Mouse (Mus musculus) stomach, embryonic 16.5 days (tissue): ENCODE measurements around the gene Atrx. TPM values are rescaled to one million over a fixed set of nuclear protein-coding genes. Genes with fewer than 3 reads are reported as not detected.
A peak's percentile ranks its signal among the peaks of the same experiment; 100 is the strongest.

Experiments used
- ATAC-seq: fragments of 200-750 bp; cut with Nextera tagmentation; 2 replicates; pipeline ENCODE4 v1.8.0; 2017; ENCODE audit warnings: moderate number of reproducible peaks, moderate TSS enrichment; ENCODE audit not compliant: insufficient read depth, low FRiP score
- H3K27ac ChIP-seq: fragments of 300-500 bp; sonication (generic); 2 replicates; pipeline ENCODE4 v1.5.1; 2014; ENCODE audit warnings: low read length
- H3K27me3 ChIP-seq: fragments of 300-500 bp; sonication (generic); 2 replicates; pipeline ENCODE4 v1.6.1; 2014; ENCODE audit warnings: low read length, control low read depth, mixed read lengths; ENCODE audit not compliant: control insufficient read depth, insufficient read depth
- H3K36me3 ChIP-seq: fragments of 300-500 bp; sonication (generic); 2 replicates; pipeline ENCODE4 v1.6.1; 2014; ENCODE audit warnings: low read length; ENCODE audit not compliant: control insufficient read depth, insufficient read depth
- H3K4me1 ChIP-seq: fragments of 300-500 bp; sonication (generic); 2 replicates; pipeline ENCODE4 v1.6.1; 2014; ENCODE audit warnings: low read length, control low read depth, mixed read lengths; ENCODE audit not compliant: control insufficient read depth, insufficient read depth
- H3K4me2 ChIP-seq: fragments of 300-500 bp; sonication (generic); 2 replicates; pipeline ENCODE4 v1.6.1; 2014; ENCODE audit warnings: low read depth, low read length, mixed read lengths
- H3K4me3 ChIP-seq: fragments of 300-500 bp; sonication (generic); replicated peaks from 2 replicates; pipeline ENCODE4 v1.5.1; 2014; ENCODE audit warnings: mild to moderate bottlenecking, low read length
- H3K9ac ChIP-seq: fragments of 300-500 bp; sonication (generic); 2 replicates; pipeline ENCODE4 v1.6.1; 2014; ENCODE audit warnings: low read length
- H3K9me3 ChIP-seq: fragments of 300-500 bp; sonication (generic); replicated peaks from 2 replicates; pipeline ENCODE4 v1.6.1; 2016; ENCODE audit warnings: low read length, control low read depth; ENCODE audit not compliant: control insufficient read depth
- WGBS: fragments of 180-500 bp; shearing (Covaris S2); extraction: QIAGEN DNeasy Blood & Tissue Kit; methylation state at CpG from one replicate; pipeline ENCODE4 v1.1.7; 2014; 5-methylcytosine and 5-hydroxymethylcytosine counted together
- polyA plus RNA-seq: library from polyadenylated mRNA; unstranded; fragments of >200 nt; fragmentation: Nextera tagmentation; extraction: Ambion mirVana; gene quantifications from 2 replicates; pipeline ENCODE4 v1.2.1, GENCODE M21; 2015

Atrx gene
- polyA plus RNA-seq, 1 experiment from 2014 or later = 154 TPM

DNA sequence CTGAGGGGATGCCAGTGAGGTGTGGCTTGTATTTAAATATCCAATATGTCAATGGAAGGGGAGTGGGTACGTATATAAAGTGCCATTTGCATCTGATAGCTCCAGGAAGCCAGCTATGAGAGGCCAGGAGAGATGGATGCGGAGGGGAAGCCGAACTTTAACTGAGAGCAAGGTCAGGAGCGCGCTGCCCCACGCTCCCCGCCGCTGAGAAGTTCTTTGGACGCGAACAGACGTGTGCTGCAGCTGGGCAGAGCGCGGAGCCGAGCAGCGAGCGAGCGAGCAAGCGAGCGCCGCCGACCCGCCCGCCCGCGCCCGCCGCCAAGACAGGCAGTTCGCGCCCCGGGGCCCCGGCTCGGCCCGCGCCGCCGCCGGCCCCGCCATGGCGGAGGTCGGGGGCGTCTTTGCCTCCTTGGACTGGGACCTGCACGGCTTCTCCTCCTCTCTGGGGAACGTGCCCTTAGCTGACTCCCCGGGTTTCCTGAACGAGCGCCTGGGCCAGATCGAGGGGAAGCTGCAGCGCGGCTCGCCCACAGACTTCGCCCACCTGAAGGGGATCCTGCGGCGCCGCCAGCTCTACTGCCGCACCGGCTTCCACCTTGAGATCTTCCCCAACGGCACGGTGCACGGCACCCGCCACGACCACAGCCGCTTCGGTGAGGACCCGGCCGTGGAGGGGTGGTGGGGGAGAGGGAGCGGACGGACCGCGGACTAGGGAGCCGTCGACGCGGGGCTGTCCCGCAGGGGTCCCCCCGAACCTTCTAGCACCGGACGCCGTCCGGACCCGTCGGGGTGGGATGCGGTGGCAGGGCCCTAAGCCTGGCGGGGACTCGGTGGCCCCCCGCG, 164.8 kb downstream of the Atrx start, which contains the start of gene Fgf16:
Fgf16 (plus strand) TSS at position 118 of the 843 bp plus-strand sequence.
- Histone ChIP-seq H3K27me3 (peaks cover 35% of the 10 kb centered on the region), H3K27ac (no peak within 1 kb of the TSS), H3K36me3 (no peaks in the 10 kb centered on the region), H3K4me2 (peak within 1 kb of the TSS; percentile 62), H3K4me1 (0 out of 2 replicates have a peak, but pooled peaks cover 3% of the 10 kb centered on the region), H3K9me3 (no peaks in the 10 kb centered on the region; the same call in 1 of the 2 replicates), H3K9ac (peak within 1 kb of the TSS; percentile 64), H3K4me3 (peak within 1 kb of the TSS; percentile 49)
- 6% methylated on average over 67 of the region's 86 CpGs for WGBS
- peak; percentile 63; the same call in 1 of the 2 replicates for ATAC-seq

DNA sequence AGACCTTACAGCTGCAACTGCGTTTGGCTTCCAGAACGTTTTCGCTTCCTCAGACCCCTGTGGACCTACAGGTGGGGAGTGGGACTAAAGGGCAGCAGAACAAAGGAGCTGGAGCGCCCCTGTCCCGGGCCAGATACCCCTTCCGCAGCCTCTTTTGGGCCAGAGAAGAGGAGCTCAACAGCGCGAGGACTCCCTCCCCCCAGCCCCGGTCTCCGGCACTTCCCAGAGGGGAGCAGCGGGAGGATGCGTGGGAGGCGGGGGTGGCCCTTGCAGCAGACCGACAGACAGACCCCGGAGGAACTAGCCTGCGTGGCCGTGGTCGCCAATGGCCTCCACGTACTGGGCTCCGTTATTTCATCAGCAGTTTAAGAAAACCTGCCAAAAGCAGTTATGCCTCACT, 165.6 kb downstream of the Atrx start:
- H3K4me2 ChIP-seq = peak overlapping the region; percentile 62
- peak overlapping the region; percentile 49 for H3K4me3 ChIP-seq
- ATAC-seq = peak; percentile 23; the same call in 1 of the 2 replicates
- H3K4me1 ChIP-seq = 0 out of 2 replicates have a peak, but pooled peaks cover 3% of the 10 kb centered on the region
- H3K9ac ChIP-seq = peak overlapping the region; percentile 50; the same call in 1 of the 2 replicates
- H3K27ac ChIP-seq = no peak overlapping the region
- H3K36me3 ChIP-seq = no peaks in the 10 kb centered on the region
- H3K27me3 ChIP-seq = peaks cover 35% of the 10 kb centered on the region
- no peaks in the 10 kb centered on the region; the same call in 1 of the 2 replicates for H3K9me3 ChIP-seq
- 11% methylated on average over 20 of the region's 20 CpGs for WGBS

DNA sequence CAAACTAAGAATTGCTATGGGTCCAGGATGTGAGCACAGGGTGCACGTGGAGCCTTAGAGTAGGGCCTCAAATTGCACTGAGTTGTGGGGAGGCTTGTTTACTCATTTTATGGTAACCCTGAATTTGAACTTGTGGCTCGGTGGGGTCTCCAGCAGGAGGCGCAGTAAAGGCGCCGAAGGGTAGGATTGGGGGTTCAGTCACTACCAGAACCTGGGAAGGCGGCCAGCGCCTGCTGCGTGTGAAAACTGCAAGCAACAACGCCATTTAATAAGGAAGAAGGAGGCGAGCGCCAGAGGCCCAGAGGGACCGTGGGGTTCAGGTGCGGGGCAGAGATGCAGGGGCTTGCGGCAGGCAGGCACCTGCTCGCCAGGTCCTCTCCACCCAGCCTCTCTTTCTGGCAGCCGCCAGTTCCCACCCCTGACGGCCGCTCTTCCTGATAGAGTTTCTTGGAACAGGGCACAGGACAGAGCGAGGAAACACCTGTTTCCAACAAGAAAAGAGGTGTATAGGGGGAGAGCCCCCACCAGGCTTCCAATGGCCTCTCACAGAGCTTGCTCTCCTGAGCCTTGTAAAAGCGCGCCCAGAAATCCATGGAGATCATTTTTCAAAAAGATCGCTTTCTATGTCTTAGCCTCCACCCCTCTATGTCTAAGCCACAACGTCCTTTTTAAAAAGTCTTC, 166.2 kb downstream of the Atrx start:
- Histone ChIP-seq H3K4me1 (0 out of 2 replicates have a peak, but pooled peaks cover 3% of the 10 kb centered on the region), H3K9ac (0 out of 2 replicates have a peak overlapping the region, but pooled peaks have one; percentile 50), H3K27me3 (peaks cover 35% of the 10 kb centered on the region), H3K36me3 (no peaks in the 10 kb centered on the region), H3K9me3 (no peaks in the 10 kb centered on the region; the same call in 1 of the 2 replicates), H3K27ac (no peak overlapping the region), H3K4me2 (peak overlapping the region; percentile 62), H3K4me3 (peak overlapping the region; percentile 49)
- 0 out of 2 replicates have a peak, but pooled peaks have one; percentile 35 for ATAC-seq
- 14% methylated on average over 23 of the region's 23 CpGs for WGBS

Other genes starting within 250 kb of the Atrx start
- 0.14 and 0.15 TPM in 2 replicates for gene Fgf16, start 165.1 kb downstream of the Atrx start, polyA plus RNA-seq
- gene Magt1, start 82.5 kb upstream of the Atrx start, polyA plus RNA-seq = 78.7 and 82.3 TPM in 2 replicates
- gene Cox7b, start 86.3 kb upstream of the Atrx start, polyA plus RNA-seq = 405 and 440 TPM in 2 replicates
- 27.6 and 28.3 TPM in 2 replicates for gene Atp7a, start 97.9 kb upstream of the Atrx start, polyA plus RNA-seq
- 1.4 TPM in 2 replicates for gene Tlr13, start 213.8 kb upstream of the Atrx start, polyA plus RNA-seq